Mouse (Mus musculus): ENCODE data around the gene Tmem189.

- TF ChIP-seq CTCF (IDR thresholded peaks at IDR 0.05; ENCODE audit: low read depth) (peak; percentile 97), EP300 (IDR thresholded peaks at IDR 0.05; ENCODE audit: low read depth) (no peak)
Observed at GRCm38 (mm10) chr2:167605178-167605794, 84.3 kb downstream of the Tmem189 start.

Measured in heart, postnatal 0 days (tissue).